Mouse (Mus musculus) E14TG2a.4 (cell line): ENCODE data around the gene Ablim1.

Source experiments
- H3K27me3 ChIP-seq: 2 replicates; pipeline ENCODE4 v1.6.1; 2014; ENCODE audit warnings: low read length, control low read depth; ENCODE audit not compliant: insufficient read depth
- H3K36me3 ChIP-seq: 2 replicates; pipeline ENCODE4 v1.6.1; 2014; ENCODE audit warnings: low read length, control low read depth; ENCODE audit not compliant: insufficient read depth
- H3K4me1 ChIP-seq: replicated peaks from 2 replicates; pipeline ENCODE4 v1.6.1; 2014; ENCODE audit warnings: low read depth, low read length, control low read depth
- H3K4me3 ChIP-seq: replicated peaks from 2 replicates; pipeline ENCODE4 v1.5.1; 2014; ENCODE audit warnings: mild to moderate bottlenecking, low read length
- H3K9me3 ChIP-seq: 2 replicates; pipeline ENCODE4 v1.6.1; 2014; ENCODE audit warnings: low read length, control low read depth
- CTCF ChIP-seq: conservative IDR thresholded peaks from 2 replicates; pipeline ENCODE4 v1.5.1; 2014; ENCODE audit warnings: low read length
- NANOG ChIP-seq: IDR thresholded peaks from 2 replicates; pipeline ENCODE4 v1.6.1; 2014; ENCODE audit warnings: borderline replicate concordance, low read length, mixed read lengths
- POU5F1 ChIP-seq: IDR thresholded peaks from 2 replicates; pipeline ENCODE4 v1.6.1; 2014; ENCODE audit warnings: low read length, borderline replicate concordance

The Ablim1 gene

DNA sequence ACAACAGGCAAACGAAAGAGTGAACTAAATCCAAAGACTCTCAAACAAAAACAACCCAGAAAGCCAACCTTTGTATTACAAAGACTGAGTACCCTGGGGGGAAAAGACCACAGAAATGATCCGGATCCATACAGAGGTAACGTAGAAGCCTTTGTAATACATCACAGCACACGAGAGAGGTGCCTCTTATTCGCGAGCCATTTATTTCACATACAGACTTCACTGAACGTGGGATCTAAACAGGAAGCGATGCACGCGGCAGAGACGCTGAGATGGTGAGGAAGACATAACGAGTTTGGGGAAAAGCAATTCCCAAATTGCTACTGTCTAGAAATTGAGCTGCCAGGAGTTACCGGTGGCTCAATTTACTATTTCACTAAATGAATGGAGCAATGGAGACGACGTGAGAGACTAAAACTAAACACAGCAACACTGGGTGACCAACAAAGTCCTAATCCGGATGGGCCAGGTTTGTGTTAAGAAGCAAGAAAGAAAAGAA, 265.1 kb downstream of the Ablim1 start:
- H3K4me3 ChIP-seq = no peak overlapping the region
- no peaks in the 10 kb centered on the region for H3K36me3 ChIP-seq
- 0 out of 2 replicates have a peak, but pooled peaks cover 3% of the 10 kb centered on the region for H3K27me3 ChIP-seq
- no peaks in the 10 kb centered on the region for H3K9me3 ChIP-seq
- TF ChIP-seq NANOG = no peak
- no peak for TF ChIP-seq CTCF
- no peak for TF ChIP-seq POU5F1
- H3K4me1 ChIP-seq = no peaks in the 10 kb centered on the region

DNA sequence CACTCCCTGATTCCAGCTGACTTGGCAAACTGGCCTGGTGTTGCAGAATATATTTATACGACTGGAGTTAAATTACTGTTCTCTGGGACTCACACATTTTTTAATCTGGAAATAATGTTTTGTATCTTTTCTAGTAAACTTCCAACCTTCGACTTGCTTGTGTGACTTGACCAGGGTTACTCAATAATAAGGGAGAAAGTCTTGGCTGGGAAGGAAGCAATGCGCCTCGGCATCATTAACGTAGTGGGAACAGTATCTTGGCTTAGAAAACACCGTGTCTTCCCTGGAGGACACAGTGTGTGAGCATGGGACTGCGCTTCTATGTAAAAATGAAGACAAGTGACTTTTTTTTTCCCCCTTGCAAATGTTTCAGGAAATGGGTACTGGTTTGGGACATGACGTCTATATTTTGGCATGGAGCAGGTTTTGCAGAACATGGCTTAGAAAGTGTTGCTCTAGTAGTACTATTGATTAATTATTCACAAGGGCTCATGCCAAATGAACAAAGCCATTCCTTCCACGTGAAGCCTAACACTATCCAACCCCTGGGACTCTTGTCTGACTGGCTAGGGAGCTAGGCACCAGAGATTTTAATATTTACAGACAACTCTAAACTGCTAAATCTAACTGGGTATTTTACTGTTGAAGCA, 266.9 kb downstream of the Ablim1 start:
- Histone ChIP-seq H3K9me3 (no peaks in the 10 kb centered on the region), H3K27me3 (0 out of 2 replicates have a peak, but pooled peaks cover 6% of the 10 kb centered on the region), H3K4me1 (no peaks in the 10 kb centered on the region), H3K36me3 (no peaks in the 10 kb centered on the region), H3K4me3 (no peak overlapping the region)
- TF ChIP-seq POU5F1 (no peak), NANOG (no peak), CTCF (no peak)

DNA sequence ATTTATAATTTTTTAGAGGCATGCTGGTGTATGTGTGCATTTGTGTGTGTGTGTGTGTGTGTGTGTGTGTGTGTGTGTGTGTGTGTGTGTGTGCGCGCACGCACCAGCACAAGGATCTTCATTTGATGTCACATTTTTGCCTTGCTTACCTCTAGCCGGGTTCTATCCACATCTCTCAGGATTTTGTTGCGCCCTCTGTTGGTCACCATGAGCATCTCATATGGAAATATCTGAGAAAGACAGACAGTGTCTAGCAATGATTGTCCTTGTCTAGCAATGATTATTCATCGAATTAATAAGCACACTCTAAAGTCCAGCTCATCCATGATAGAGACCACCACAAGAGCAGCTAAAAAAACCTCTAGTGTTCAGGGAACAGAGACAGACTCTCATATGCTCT, 275.5 kb downstream of the Ablim1 start:
- H3K36me3 ChIP-seq = no peaks in the 10 kb centered on the region
- TF ChIP-seq CTCF = peak; percentile 46
- TF ChIP-seq NANOG = no peak
- 0 out of 2 replicates have a peak, but pooled peaks cover under 1% of the 10 kb centered on the region for H3K27me3 ChIP-seq
- H3K4me1 ChIP-seq = no peaks in the 10 kb centered on the region
- no peaks in the 10 kb centered on the region for H3K9me3 ChIP-seq
- H3K4me3 ChIP-seq = no peak overlapping the region

DNA sequence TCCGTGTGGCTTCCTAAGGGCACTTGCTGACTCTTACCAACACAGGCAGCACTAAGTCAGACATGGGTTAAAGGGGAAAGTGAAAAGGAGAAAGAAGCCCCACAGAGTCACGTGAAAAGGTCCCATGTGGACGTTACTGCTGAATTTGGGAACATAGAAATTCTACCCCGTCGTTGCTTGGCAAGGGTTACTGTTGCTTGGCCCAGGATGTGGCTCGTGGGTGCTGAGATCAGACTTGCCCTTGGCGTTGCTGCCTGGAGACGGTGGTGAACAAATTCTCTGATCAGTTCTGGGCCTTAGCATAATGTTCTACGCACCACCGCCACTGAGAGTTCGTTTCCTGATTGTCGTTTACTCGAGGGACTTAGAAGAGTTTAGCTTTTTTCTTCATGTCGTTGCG, 277.9 kb downstream of the Ablim1 start:
- Histone ChIP-seq H3K27me3 (no peaks in the 10 kb centered on the region), H3K4me3 (no peak overlapping the region), H3K4me1 (peaks cover 5% of the 10 kb centered on the region; the same call in 1 of the 2 replicates), H3K36me3 (no peaks in the 10 kb centered on the region), H3K9me3 (no peaks in the 10 kb centered on the region)
- TF ChIP-seq NANOG (no peak), CTCF (no peak), POU5F1 (no peak)

DNA sequence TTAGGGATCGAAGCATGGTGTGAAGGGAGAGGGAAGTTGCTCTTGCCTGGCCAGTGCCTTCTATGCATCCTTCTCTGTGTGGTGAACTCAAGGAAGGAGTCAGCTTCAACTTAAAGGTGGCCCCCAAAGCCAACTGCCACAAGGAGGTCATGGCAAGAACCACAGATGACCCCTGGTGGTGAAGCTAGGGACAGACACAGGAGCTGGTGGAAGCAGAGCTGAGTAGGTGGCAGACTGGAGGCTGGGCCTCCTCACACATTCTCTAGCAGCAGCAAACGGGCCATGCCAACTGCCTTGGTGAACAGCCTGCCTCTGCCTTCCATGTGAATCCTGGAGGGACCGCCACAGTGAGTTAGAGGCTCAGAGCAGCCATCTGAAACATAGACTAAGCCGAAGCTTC, 283.1 kb downstream of the Ablim1 start:
- no peaks in the 10 kb centered on the region for H3K36me3 ChIP-seq
- H3K9me3 ChIP-seq = peaks cover 5% of the 10 kb centered on the region
- H3K4me3 ChIP-seq = no peak overlapping the region
- TF ChIP-seq POU5F1 (no peak), NANOG (no peak), CTCF (peak; percentile 76)
- peaks cover 47% of the 10 kb centered on the region for H3K4me1 ChIP-seq
- H3K27me3 ChIP-seq = no peaks in the 10 kb centered on the region

DNA sequence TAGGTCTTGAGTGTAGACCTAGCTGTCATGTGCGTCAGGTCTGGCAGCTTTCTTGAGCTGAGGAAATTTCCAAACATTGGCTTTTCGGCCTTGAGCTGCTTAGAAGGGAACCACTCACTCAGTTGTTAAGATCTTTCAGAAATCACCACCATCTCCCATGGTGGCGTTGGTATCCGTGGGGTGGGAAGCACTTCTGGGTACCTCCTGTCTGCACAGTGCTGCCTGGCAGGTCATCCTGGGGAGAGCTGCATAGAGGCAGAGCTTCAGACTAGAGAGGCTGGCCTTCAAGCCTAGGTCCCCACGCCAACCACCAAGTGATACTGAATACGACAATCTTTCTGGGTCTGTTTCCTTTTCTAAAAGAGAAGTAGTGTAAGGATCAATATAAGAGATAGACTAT, 285.3 kb downstream of the Ablim1 start:
- H3K4me3 ChIP-seq = no peak overlapping the region
- peaks cover 6% of the 10 kb centered on the region for H3K9me3 ChIP-seq
- no peaks in the 10 kb centered on the region for H3K27me3 ChIP-seq
- no peaks in the 10 kb centered on the region for H3K36me3 ChIP-seq
- H3K4me1 ChIP-seq = peaks cover 47% of the 10 kb centered on the region
- TF ChIP-seq POU5F1 (no peak), NANOG (no peak)

DNA sequence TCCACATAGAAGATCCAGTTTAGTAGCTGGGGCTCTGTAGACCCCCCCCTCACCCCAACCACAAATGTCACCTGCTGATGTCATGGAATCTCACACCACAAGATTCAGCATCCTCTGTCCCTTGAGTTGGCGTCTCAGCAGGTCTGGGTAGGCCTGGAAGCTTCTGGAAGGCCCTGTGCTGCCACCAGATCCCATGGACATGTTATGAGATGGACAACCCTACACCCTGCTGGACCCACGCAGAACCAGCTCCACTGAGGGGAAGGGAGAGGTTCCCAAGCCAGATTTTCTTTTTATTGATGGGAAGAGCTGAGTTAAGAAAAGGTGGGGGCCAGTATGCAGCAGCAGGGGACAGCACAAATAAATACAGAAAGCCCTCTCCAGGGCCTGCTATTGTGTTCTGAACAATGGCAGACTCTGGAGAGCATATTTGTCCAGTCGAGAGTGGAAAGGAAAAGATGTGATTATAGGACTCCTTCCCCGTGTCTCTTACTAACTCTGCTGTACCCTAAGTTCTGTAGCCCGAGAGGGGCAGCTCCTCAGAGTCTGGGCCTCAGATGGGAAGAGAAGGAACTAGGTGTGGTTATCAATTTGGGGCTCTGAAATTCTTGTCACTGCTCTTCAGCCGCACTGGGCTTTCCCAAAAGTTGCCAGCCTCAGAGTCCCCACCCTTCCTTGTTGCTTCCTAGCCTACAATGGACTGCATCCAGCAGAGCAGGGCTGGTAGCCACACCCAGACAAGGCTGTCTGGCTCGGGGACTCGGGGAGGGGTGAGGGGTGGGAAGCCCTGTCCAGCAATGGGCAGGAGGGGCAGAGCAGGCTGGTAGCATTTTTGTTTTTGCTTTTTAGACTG, 286.2 kb downstream of the Ablim1 start:
- H3K4me3 ChIP-seq = 0 out of 2 replicates have a peak overlapping the region, but pooled peaks have one; percentile 29
- peaks cover 6% of the 10 kb centered on the region for H3K9me3 ChIP-seq
- peaks cover 50% of the 10 kb centered on the region for H3K4me1 ChIP-seq
- H3K27me3 ChIP-seq = no peaks in the 10 kb centered on the region
- H3K36me3 ChIP-seq = no peaks in the 10 kb centered on the region
- no peak for TF ChIP-seq POU5F1
- TF ChIP-seq CTCF = no peak
- no peak for TF ChIP-seq NANOG

DNA sequence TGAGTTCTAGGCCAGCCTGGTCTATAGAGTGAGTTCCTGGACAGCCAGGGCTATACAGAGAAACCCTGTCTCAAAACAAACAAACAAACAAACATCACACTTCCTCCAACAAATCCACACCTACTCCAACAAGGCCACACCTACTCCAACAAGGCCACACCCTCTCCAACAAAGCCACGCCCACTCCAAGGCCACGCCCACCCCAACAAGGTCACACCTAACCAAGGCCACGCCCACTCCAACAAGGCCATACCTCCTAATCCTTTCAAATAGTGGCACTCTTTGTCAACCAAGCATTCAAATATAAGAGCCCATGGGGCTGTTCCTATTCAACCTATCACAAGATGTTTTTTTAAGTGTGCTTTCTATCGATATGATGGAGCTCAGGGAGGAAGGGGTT, 288.2 kb downstream of the Ablim1 start:
- no peaks in the 10 kb centered on the region for H3K27me3 ChIP-seq
- H3K4me3 ChIP-seq = no peak overlapping the region
- no peaks in the 10 kb centered on the region for H3K36me3 ChIP-seq
- peaks cover 6% of the 10 kb centered on the region for H3K9me3 ChIP-seq
- TF ChIP-seq NANOG = no peak
- TF ChIP-seq POU5F1 = no peak
- TF ChIP-seq CTCF = no peak
- H3K4me1 ChIP-seq = peaks cover 49% of the 10 kb centered on the region

DNA sequence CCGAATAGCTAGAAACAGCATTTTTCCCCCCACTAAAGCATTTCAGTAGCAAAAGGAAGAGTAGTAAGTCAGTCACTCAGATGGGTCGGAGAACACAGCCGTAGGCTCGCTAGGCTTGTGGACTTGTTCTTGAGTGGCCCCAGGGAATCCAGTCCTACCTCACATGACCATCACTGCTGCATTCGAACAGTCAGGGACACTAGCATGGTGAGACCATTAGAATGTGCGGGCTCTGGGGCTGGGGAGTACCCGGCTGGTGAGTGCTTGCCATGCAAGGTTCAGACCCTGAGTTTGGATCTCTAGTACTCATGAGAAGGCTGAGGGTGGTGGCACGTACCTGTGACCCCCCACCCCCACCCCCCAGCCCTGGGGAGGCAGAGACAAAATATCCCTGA, 296.9 kb downstream of the Ablim1 start:
- peaks cover 35% of the 10 kb centered on the region for H3K4me1 ChIP-seq
- H3K4me3 ChIP-seq = no peak overlapping the region
- H3K9me3 ChIP-seq = no peaks in the 10 kb centered on the region
- H3K27me3 ChIP-seq = peaks cover 18% of the 10 kb centered on the region
- TF ChIP-seq NANOG (no peak), POU5F1 (no peak), CTCF (no peak)
- H3K36me3 ChIP-seq = no peaks in the 10 kb centered on the region
